Mouse (Mus musculus) layer of hippocampus, adult 18-20 months (tissue): ENCODE results near the gene Maml2. TPM values are rescaled to one million over a fixed set of nuclear protein-coding genes. Genes with fewer than 3 reads are reported as not detected.
A peak's percentile ranks its signal among the peaks of the same experiment; 100 is the strongest.

Experiments used
- DNase-seq, 2 experiments: peaks; one replicate each; pipeline ENCODE4 v3.0.0; 2022; ENCODE audit warnings: low spot score in 2 of 2
- total RNA-seq, 2 experiments: library from RNA; stranded (reverse); gene quantifications; 2 replicates each; pipeline ENCODE4 v1.2.3; 2021

Gene Maml2
- total RNA-seq, 2 experiments from 2014 or later: 22.1 to 23.9 TPM

DNA sequence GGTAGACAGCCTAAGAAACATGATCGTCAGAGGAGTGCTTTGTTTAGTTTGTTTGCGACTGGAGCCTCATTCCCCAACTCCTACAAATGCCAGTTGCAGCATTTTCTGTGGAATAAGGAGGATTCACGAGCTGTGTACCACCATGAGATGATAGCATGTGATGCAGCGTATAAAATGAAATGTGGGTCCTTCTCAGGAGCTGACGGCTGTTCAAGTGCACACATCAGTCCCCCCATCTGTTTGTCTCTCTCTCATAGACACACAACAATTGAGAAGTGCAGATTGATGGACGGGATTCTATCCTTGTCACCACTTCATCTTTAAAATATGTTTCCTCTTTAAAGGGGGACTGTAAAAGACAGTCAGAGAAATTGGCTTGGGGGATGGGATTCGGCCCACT lies 12.1 kb downstream of the Maml2 start:
- DNase-seq: no peak

GRCm38 (mm10) chr9:13310236-13310635 lies 12.5 kb downstream of the Maml2 start:
- no peak for DNase-seq

- no peak for DNase-seq
Observed at GRCm38 (mm10) chr9:13311094-13311493, 13.3 kb downstream of the Maml2 start.

GRCm38 (mm10) chr9:13313923-13314322 lies 16.2 kb downstream of the Maml2 start:
- no peak for DNase-seq

DNA sequence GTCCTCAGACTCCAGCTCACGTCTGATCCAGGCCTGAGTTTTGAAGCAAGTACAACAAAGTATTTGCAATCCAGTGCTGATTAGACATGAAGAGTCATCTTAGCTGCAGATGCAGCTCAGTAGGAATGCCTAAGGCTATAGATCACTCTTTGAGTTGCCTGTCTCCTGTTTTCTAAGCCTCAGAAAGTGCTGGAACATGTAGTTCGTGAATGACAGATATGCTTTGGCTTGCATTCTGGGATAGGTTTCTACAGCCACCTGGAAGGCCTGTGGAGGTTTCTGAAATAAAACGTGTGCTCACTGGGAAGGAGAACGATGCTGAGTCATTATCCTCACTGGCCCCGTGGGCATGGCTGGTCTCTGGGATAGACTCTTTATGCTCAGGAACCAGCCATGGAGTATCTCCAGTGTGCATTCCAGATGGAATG lies 16.8 kb downstream of the Maml2 start:
- no peak for DNase-seq

GRCm38 (mm10) chr9:13315393-13315792 lies 17.6 kb downstream of the Maml2 start:
- no peak for DNase-seq

- no peak for DNase-seq
Observed at GRCm38 (mm10) chr9:13319566-13319965, 21.8 kb downstream of the Maml2 start.

DNA sequence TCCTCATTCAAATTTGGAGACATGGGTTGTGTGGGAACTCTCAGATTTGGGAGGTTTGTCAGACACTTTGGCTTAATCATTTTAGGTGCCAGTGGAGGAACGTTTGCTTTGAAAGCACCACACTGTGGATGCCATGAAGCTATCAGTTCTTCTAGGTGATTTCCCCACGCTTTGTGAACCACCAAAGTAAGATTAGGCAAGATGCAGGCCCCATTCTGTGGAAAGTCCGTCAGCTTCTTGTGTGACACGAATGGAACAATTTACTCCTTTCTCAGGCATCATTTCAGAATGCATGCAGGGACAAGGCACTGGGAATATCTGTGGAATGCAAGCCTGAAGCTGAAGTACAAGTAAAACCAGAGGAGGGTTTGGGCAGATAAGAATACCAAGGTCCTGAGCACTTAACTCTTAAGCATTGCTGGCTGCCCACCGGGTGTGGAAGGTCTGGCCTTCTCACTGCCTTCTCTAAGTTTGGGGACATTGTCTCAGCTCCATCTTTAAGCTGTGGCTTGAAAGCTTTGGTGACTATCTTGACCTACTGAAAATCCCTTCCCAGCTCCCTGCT lies 23.1 kb downstream of the Maml2 start:
- no peak for DNase-seq

GRCm38 (mm10) chr9:13323074-13323473 lies 25.3 kb downstream of the Maml2 start:
- no peak for DNase-seq

DNA sequence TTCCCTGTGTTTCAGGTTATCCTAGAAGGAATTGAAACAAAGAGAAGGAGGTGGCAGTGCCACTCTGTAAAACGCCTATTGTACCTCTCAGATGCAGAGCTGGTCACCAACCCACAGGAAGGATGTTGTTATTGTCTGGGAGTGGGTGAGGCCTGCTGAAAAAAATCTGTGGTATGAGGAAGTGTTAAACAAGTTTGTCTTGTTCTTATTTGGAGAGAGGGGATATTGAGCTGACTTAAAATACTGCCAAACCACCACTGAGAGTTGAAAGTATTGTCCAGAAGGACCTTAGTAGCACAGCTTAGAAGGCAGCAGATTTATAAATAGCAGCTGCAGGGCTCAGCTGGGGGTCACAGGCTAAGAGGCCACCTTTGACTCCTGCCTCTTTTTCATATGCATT lies 25.9 kb downstream of the Maml2 start:
- no peak for DNase-seq

- DNase-seq: no peak
Observed at GRCm38 (mm10) chr9:13414230-13414766, 116.5 kb downstream of the Maml2 start.

GRCm38 (mm10) chr9:13425031-13425940 lies 127.5 kb downstream of the Maml2 start:
- DNase-seq: peak; percentile 19 to 71

DNA sequence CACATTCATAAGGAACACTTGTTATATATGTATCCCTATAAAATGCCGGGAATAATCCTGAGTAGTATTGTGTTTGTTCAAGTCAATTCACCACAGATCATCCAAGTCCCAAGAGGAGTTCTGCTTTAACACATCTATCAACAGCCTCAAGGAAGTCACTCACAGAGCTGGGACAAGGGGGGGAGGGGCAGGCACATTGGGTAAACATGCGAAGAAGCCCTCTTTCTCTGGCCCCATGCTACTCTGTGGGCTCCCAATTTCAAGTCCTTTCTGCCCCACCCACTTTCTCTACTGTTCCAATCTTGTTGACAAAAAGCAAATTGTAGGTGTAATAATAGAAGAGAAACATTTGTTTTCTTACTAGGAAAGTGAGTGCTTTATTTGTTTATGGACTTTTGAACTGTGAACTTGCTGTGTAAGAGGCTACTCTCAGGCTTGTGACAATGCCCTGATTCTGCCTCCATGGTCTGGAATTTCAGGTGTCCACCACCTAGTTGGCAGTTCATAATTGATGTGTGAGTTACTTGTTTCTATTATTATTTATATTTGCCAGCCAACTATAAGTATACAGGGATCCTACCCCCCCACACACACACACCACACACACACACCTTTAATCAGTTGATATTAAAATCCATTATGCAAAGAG lies 131.8 kb downstream of the Maml2 start:
- no peak for DNase-seq

GRCm38 (mm10) chr9:13430302-13430701 lies 132.5 kb downstream of the Maml2 start:
- DNase-seq: no peak

- DNase-seq: no peak
Observed at GRCm38 (mm10) chr9:13430744-13431143, 133.0 kb downstream of the Maml2 start.

DNA sequence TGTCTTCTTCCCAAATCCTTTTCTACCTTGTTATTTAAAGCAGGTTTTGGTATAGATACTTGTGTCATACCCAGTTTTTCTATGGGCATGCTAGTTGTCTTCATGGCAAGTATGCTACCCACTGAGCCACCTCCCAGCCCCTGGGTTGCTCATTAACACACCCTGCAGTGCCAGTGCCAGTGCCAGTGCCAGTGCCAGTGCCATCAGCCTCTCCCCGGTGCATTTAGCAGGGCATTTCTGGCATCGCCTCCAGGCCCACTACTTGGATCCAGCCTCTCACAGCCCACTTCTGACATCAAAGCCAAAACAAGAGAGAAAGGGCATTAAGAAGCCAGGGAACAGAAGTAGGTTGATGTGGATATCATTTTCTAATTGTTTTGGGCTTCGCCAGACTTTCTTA lies 133.9 kb downstream of the Maml2 start:
- DNase-seq: no peak

DNA sequence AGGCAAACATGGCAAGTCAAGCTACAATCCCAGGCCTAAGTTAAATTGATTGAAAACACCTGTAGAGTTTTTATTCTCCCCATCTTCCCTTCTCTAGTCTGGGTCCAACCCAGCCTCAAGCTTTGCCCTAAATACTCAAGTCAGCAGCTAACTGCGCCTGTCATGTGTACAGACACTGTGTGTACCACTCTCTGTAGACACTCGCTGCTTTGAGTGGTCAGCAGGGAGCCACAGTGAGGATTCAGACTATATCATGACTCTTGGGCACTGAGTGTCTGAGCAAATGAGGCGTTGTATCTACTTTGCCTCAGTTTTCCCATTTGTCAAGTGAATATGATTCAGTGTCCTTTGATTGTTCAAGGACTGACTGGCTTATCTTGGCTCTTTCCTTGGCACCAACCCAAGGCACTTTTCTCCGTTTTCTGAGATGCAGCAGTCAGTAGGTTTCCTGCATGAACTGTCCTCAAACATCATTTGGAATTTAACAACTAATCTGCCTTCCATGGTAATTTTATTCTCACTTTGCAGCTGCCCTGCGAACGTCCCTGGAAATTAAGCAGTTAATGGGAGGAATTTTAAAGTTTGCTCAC lies 135.8 kb downstream of the Maml2 start:
- DNase-seq: no peak

DNA sequence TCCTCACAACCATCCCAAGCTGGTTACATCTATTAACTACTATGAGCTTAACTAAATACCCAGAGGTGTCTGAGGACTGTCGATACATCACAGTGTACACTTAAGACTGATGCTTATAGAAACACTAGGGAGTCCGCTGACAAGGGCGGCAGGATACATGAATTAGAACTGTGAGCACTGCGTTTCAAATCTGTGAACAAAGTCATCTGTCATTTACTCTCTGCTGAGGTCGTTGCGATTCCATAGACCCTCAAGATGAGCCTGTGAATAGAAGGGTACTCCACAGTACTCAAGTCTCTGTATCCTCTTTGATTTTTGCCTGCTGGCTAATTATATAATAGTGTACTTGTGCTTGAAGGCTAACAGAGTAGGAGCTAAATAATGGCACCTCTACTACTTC lies 143.2 kb downstream of the Maml2 start:
- DNase-seq: no peak

DNA sequence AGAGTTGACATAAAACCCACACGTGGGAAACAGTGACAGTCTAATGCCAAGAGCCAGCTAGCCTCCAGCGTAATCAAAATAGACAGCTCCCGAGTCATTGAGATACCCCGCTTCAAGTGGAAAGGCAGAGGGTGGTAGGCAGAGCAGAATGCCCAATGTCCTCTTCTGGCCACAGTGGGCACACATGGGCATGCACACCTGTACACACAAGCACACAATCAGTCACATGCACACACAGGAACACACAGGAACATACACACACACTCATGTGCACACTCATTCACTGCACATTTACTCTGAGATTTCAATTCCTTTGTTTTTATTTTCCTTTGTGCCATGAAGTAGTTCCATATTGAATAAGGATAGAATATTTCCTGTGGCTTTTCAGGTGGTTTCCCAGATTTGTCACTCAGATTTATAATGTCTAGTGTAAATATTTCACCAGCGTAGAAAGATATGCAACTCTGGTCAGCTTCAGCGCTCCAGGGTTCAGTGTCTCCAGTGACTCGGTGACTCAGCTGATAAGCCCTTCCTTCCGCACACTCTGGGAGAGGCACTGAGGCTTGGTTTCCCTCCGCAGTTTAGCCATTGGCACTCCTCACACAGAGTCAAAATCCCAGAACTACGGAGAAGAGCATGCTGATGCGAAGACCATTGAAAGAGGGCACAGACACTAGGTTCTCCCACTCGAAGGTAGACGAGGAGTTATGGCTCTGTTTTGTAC lies 144.4 kb downstream of the Maml2 start:
- no peak for DNase-seq

DNA sequence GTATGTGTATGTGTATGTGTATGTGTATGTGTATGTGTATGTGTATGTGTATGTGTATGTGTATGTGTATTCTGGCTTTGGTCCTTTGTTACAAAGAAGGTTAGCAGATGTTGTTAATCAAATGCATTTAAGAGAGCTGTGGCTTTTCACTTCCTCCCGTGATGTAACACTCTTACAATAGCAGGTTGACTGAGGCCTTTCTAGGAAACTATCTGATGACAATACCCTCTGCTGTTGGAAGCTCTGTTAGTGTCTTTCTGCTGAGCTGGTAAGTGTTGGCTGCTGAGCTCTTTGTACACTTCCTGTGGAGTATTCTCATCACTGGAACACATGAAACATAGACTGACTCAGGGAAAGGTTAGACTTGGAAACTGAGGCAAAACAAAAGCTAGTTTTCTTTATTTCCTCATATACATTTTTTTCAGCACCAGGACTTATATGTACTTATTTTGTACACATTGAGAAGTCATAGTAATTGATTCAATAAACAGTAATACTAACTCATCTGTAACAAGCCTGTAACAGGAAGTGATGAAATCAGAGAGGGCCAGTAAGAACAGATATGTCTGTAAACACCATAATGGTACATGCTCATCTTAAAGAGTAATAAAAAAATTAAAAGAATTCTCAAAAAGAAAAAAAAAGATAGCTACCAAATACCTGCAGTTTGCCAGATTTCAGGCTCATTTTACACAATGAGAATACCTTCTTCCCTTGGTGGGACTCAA lies 145.9 kb downstream of the Maml2 start:
- no peak for DNase-seq
